Mouse (Mus musculus): ENCODE results near the gene Tor1b. TPM values are rescaled to one million over a fixed set of nuclear protein-coding genes. Genes with fewer than 3 reads are reported as not detected.
A peak's percentile ranks its signal among the peaks of the same experiment; 100 is the strongest.
"Not testable (repeated sequence)": the region's sequence is repeated elsewhere in the genome, so short reads cannot be mapped to it uniquely, and the experiment has no call there.

The Tor1b gene
- total RNA-seq, 2 experiments from 2014 or later = 17.2 to 18.0 TPM

- ATAC-seq (replicated peaks; ENCODE audit: low FRiP score, poor library complexity, severe bottlenecking) = peak; percentile 64
Observed at GRCm38 (mm10) chr2:30929483-30930045, 23.2 kb upstream of the Tor1b start, which contains the start of gene Ptges. Ptges (minus strand) TSS chr2:30929863.

GRCm38 (mm10) chr2:30930846-30931245, 21.9 kb upstream of the Tor1b start:
- not testable (repeated sequence) for ATAC-seq (replicated peaks; ENCODE audit: low FRiP score, poor library complexity, severe bottlenecking)

GRCm38 (mm10) chr2:30931922-30932321, 20.8 kb upstream of the Tor1b start:
- ATAC-seq (replicated peaks; ENCODE audit: low FRiP score, poor library complexity, severe bottlenecking) = no peak

GRCm38 (mm10) chr2:30933032-30933431, 19.7 kb upstream of the Tor1b start:
- ATAC-seq (replicated peaks; ENCODE audit: low FRiP score, poor library complexity, severe bottlenecking) = no peak

- peak; percentile 58; the same call in 1 of the 2 replicates for ATAC-seq (replicated peaks; ENCODE audit: low FRiP score, poor library complexity, severe bottlenecking)
Observed at GRCm38 (mm10) chr2:30933917-30934450, 18.8 kb upstream of the Tor1b start.

- no peak for ATAC-seq (replicated peaks; ENCODE audit: low FRiP score, poor library complexity, severe bottlenecking)
Observed at GRCm38 (mm10) chr2:30936808-30937207, 16.0 kb upstream of the Tor1b start.

- no peak for ATAC-seq (replicated peaks; ENCODE audit: low FRiP score, poor library complexity, severe bottlenecking)
Observed at GRCm38 (mm10) chr2:30937731-30938130, 15.0 kb upstream of the Tor1b start.

- no peak for ATAC-seq (replicated peaks; ENCODE audit: low FRiP score, poor library complexity, severe bottlenecking)
Observed at GRCm38 (mm10) chr2:30938574-30938991, 14.2 kb upstream of the Tor1b start.

- no peak for ATAC-seq (replicated peaks; ENCODE audit: low FRiP score, poor library complexity, severe bottlenecking)
Observed at GRCm38 (mm10) chr2:30941586-30941985, 11.2 kb upstream of the Tor1b start.

- ATAC-seq (replicated peaks; ENCODE audit: low FRiP score, poor library complexity, severe bottlenecking) = not testable (repeated sequence)
Observed at GRCm38 (mm10) chr2:30942116-30942515, 10.6 kb upstream of the Tor1b start.

- ATAC-seq (replicated peaks; ENCODE audit: low FRiP score, poor library complexity, severe bottlenecking) = peak; percentile 100
Observed at GRCm38 (mm10) chr2:30942603-30943011, 10.2 kb upstream of the Tor1b start.

GRCm38 (mm10) chr2:30952457-30952823, 319 bp upstream of the Tor1b start:
- ATAC-seq (replicated peaks; ENCODE audit: low FRiP score, poor library complexity, severe bottlenecking) = no peak

GRCm38 (mm10) chr2:30954797-30955196, 2.0 kb downstream of the Tor1b start:
- no peak for ATAC-seq (replicated peaks; ENCODE audit: low FRiP score, poor library complexity, severe bottlenecking)

- ATAC-seq (replicated peaks; ENCODE audit: low FRiP score, poor library complexity, severe bottlenecking) = no peak
Observed at GRCm38 (mm10) chr2:30957511-30957910, 4.8 kb downstream of the Tor1b start.

GRCm38 (mm10) chr2:30958726-30959125, 6.0 kb downstream of the Tor1b start:
- ATAC-seq (replicated peaks; ENCODE audit: low FRiP score, poor library complexity, severe bottlenecking) = no peak

GRCm38 (mm10) chr2:30959856-30960255, 7.1 kb downstream of the Tor1b start:
- no peak for ATAC-seq (replicated peaks; ENCODE audit: low FRiP score, poor library complexity, severe bottlenecking)

- no peak for ATAC-seq (replicated peaks; ENCODE audit: low FRiP score, poor library complexity, severe bottlenecking)
Observed at GRCm38 (mm10) chr2:30962570-30963254, 10.0 kb downstream of the Tor1b start.

- ATAC-seq (replicated peaks; ENCODE audit: low FRiP score, poor library complexity, severe bottlenecking) = no peak
Observed at GRCm38 (mm10) chr2:30965627-30966026, 12.9 kb downstream of the Tor1b start.

- ATAC-seq (replicated peaks; ENCODE audit: low FRiP score, poor library complexity, severe bottlenecking) = 0 out of 2 replicates have a peak, but pooled peaks have one; percentile 26
Observed at GRCm38 (mm10) chr2:30966826-30967225, 14.1 kb downstream of the Tor1b start.

GRCm38 (mm10) chr2:30967352-30968327, 14.9 kb downstream of the Tor1b start, which contains the start of gene Tor1a:
Tor1a (minus strand) TSS chr2:30967933.
- ATAC-seq (replicated peaks; ENCODE audit: low FRiP score, poor library complexity, severe bottlenecking) = peak; percentile 90

Data from erythroid progenitor cell, adult 5-6 weeks (primary cell).